Mouse (Mus musculus): Measurements from ENCODE around the gene Uqcr11. TPM values are rescaled to one million over a fixed set of nuclear protein-coding genes. Genes with fewer than 3 reads are reported as not detected.

The Uqcr11 gene
- polyA plus RNA-seq (2015; fragmentation: Nextera tagmentation; extraction: Ambion mirVana) = 859 and 899 TPM in 2 replicates

GRCm38 (mm10) chr10:80406684-80407501 is at the start of gene Uqcr11:
Gene Uqcr11, minus strand, starts transcription at chr10:80406830.
- Histone ChIP-seq H3K36me3 (ENCODE audit: control insufficient read depth, insufficient read depth, low read length) (peaks cover 27% of the 10 kb centered on the region), H3K4me3 (ENCODE audit: low read depth, low read length) (peak within 1 kb of the TSS; percentile 82), H3K27me3 (ENCODE audit: control insufficient read depth, insufficient read depth, low read length) (no peaks in the 10 kb centered on the region), H3K27ac (replicated peaks) (peak within 1 kb of the TSS; percentile 81), H3K4me1 (replicated peaks; ENCODE audit: control insufficient read depth, insufficient read depth) (no peaks in the 10 kb centered on the region), H3K9ac (ENCODE audit: low read length) (peak within 1 kb of the TSS; percentile 91), H3K9me3 (ENCODE audit: control insufficient read depth, low read length) (no peaks in the 10 kb centered on the region), H3K4me2 (replicated peaks; ENCODE audit: low read depth) (peak within 1 kb of the TSS; percentile 85)
- under 1% methylated on average over 27 of the region's 27 CpGs for WGBS
- ATAC-seq (ENCODE audit: low FRiP score, low TSS enrichment) (peak; percentile 73), DNase-seq (ENCODE audit: low spot score) (peak; percentile 91)
- no peak for TF ChIP-seq CTCF (IDR thresholded peaks at IDR 0.05; ENCODE audit: low read depth)

- 87% methylated on average over 5 of the region's 5 CpGs for WGBS
- H3K27ac ChIP-seq (replicated peaks) = no peak overlapping the region
- no peaks in the 10 kb centered on the region for H3K36me3 ChIP-seq (ENCODE audit: control insufficient read depth, insufficient read depth, low read length)
- no peak overlapping the region for H3K4me2 ChIP-seq (replicated peaks; ENCODE audit: low read depth)
- H3K9ac ChIP-seq (ENCODE audit: low read length) = no peak overlapping the region
- no peaks in the 10 kb centered on the region for H3K4me1 ChIP-seq (replicated peaks; ENCODE audit: control insufficient read depth, insufficient read depth)
- H3K27me3 ChIP-seq (ENCODE audit: control insufficient read depth, insufficient read depth, low read length) = no peaks in the 10 kb centered on the region
- no peak for TF ChIP-seq EP300 (optimal IDR thresholded peaks at IDR 0.05)
- TF ChIP-seq CTCF (IDR thresholded peaks at IDR 0.05; ENCODE audit: low read depth) = no peak
- no peak overlapping the region for H3K4me3 ChIP-seq (ENCODE audit: low read depth, low read length)
- H3K9me3 ChIP-seq (ENCODE audit: control insufficient read depth, low read length) = no peaks in the 10 kb centered on the region
- ATAC-seq (ENCODE audit: low FRiP score, low TSS enrichment) (no peak), DNase-seq (ENCODE audit: low spot score) (no peak)
These were observed 49.1 kb upstream of the Uqcr11 start for GRCm38 (mm10) chr10:80455697-80456096.

DNA sequence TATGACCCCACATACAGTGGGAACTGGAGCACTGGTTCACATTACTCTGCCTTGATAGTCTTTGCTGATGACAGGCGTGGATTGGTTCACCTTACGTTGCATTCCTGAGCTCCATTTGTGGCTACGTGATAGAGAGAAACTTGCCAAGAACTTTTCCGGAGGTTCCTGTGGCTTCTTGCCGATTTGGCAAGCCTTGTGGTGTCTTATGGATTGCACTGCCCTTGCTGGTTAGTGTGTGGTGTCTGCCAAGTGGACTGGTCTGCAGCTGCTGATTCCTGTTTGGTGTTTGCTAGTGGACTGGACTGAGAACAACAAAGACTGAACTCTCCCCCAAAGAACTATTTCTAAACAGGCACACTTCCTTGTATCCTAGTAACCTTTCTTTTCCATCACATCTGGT is 48.2 kb upstream of the Uqcr11 start:
- no peak overlapping the region for H3K9ac ChIP-seq (ENCODE audit: low read length)
- no peaks in the 10 kb centered on the region for H3K36me3 ChIP-seq (ENCODE audit: control insufficient read depth, insufficient read depth, low read length)
- TF ChIP-seq EP300 (optimal IDR thresholded peaks at IDR 0.05) = no peak
- no peak for TF ChIP-seq CTCF (IDR thresholded peaks at IDR 0.05; ENCODE audit: low read depth)
- H3K9me3 ChIP-seq (ENCODE audit: control insufficient read depth, low read length) = no peaks in the 10 kb centered on the region
- no peaks in the 10 kb centered on the region for H3K4me1 ChIP-seq (replicated peaks; ENCODE audit: control insufficient read depth, insufficient read depth)
- H3K4me3 ChIP-seq (ENCODE audit: low read depth, low read length) = no peak overlapping the region
- DNase-seq (ENCODE audit: low spot score) (no peak), ATAC-seq (ENCODE audit: low FRiP score, low TSS enrichment) (no peak)
- no peak overlapping the region for H3K27ac ChIP-seq (replicated peaks)
- no peak overlapping the region for H3K4me2 ChIP-seq (replicated peaks; ENCODE audit: low read depth)
- WGBS = 86% methylated on average over 5 of the region's 5 CpGs
- no peaks in the 10 kb centered on the region for H3K27me3 ChIP-seq (ENCODE audit: control insufficient read depth, insufficient read depth, low read length)

DNA sequence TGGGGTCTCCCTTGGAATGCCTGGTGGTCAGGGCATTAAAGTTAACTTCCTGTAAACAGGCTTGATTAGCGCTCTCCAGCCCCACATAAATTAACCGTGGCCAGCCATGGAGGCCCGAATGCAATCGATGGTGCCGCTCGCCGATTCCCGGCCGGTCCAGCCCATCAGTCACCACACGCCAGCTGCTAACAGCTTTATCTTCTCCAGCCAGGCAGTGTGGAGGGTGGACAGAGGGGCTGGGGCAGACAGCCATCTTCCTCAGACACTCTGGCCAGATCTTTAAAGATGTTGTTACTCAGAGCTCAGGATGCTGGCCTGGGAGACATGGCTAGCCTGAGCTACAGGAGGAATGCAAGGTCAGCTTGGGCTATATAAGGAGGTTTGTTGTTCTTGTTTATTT is 47.0 kb upstream of the Uqcr11 start:
- no peak overlapping the region for H3K4me3 ChIP-seq (ENCODE audit: low read depth, low read length)
- TF ChIP-seq EP300 (optimal IDR thresholded peaks at IDR 0.05) (no peak), CTCF (IDR thresholded peaks at IDR 0.05; ENCODE audit: low read depth) (no peak)
- no peaks in the 10 kb centered on the region for H3K27me3 ChIP-seq (ENCODE audit: control insufficient read depth, insufficient read depth, low read length)
- ATAC-seq (ENCODE audit: low FRiP score, low TSS enrichment) = no peak
- H3K4me1 ChIP-seq (replicated peaks; ENCODE audit: control insufficient read depth, insufficient read depth) = no peaks in the 10 kb centered on the region
- no peak overlapping the region for H3K27ac ChIP-seq (replicated peaks)
- 46% methylated on average over 10 of the region's 10 CpGs for WGBS
- H3K4me2 ChIP-seq (replicated peaks; ENCODE audit: low read depth) = no peak overlapping the region
- no peaks in the 10 kb centered on the region for H3K36me3 ChIP-seq (ENCODE audit: control insufficient read depth, insufficient read depth, low read length)
- DNase-seq (ENCODE audit: low spot score) = peak; percentile 11
- H3K9me3 ChIP-seq (ENCODE audit: control insufficient read depth, low read length) = no peaks in the 10 kb centered on the region
- no peak overlapping the region for H3K9ac ChIP-seq (ENCODE audit: low read length)

DNA sequence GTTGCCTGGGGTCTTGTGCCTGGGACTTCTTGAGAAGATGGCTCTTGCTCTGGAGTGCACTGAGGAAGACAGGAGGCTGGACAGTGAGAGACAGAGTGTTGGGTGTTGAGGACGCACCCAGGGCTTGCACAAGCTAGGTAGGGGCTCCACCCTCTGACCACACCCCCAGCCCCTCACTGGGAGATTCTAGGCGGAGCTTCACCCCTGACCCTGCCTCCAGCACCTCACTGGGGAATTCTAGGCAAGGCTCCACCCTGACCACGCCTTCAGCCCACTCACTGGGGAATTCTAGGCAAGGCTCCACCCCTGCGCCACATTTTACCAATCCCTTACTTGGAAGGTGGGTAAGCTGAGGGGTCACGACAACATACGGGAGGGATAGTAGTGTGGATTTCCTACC is 44.0 kb upstream of the Uqcr11 start:
- H3K4me2 ChIP-seq (replicated peaks; ENCODE audit: low read depth) = no peak overlapping the region
- H3K9ac ChIP-seq (ENCODE audit: low read length) = no peak overlapping the region
- DNase-seq (ENCODE audit: low spot score) (no peak), ATAC-seq (ENCODE audit: low FRiP score, low TSS enrichment) (no peak)
- H3K4me1 ChIP-seq (replicated peaks; ENCODE audit: control insufficient read depth, insufficient read depth) = no peaks in the 10 kb centered on the region
- H3K27me3 ChIP-seq (ENCODE audit: control insufficient read depth, insufficient read depth, low read length) = no peaks in the 10 kb centered on the region
- no peak for TF ChIP-seq CTCF (IDR thresholded peaks at IDR 0.05; ENCODE audit: low read depth)
- TF ChIP-seq EP300 (optimal IDR thresholded peaks at IDR 0.05) = no peak
- 10% methylated on average over 6 of the region's 6 CpGs for WGBS
- H3K9me3 ChIP-seq (ENCODE audit: control insufficient read depth, low read length) = no peaks in the 10 kb centered on the region
- H3K4me3 ChIP-seq (ENCODE audit: low read depth, low read length) = no peak overlapping the region
- no peaks in the 10 kb centered on the region for H3K36me3 ChIP-seq (ENCODE audit: control insufficient read depth, insufficient read depth, low read length)
- H3K27ac ChIP-seq (replicated peaks) = no peak overlapping the region

- no peaks in the 10 kb centered on the region for H3K4me1 ChIP-seq (replicated peaks; ENCODE audit: control insufficient read depth, insufficient read depth)
- peak; percentile 88 for DNase-seq (ENCODE audit: low spot score)
- no peak overlapping the region for H3K4me2 ChIP-seq (replicated peaks; ENCODE audit: low read depth)
- H3K36me3 ChIP-seq (ENCODE audit: control insufficient read depth, insufficient read depth, low read length) = no peaks in the 10 kb centered on the region
- ATAC-seq (ENCODE audit: low FRiP score, low TSS enrichment) = peak; percentile 91
- H3K9ac ChIP-seq (ENCODE audit: low read length) = no peak overlapping the region
- WGBS = 7% methylated on average over 26 of the region's 26 CpGs
- H3K4me3 ChIP-seq (ENCODE audit: low read depth, low read length) = no peak overlapping the region
- no peaks in the 10 kb centered on the region for H3K9me3 ChIP-seq (ENCODE audit: control insufficient read depth, low read length)
- no peak overlapping the region for H3K27ac ChIP-seq (replicated peaks)
- TF ChIP-seq CTCF (IDR thresholded peaks at IDR 0.05; ENCODE audit: low read depth) (peak; percentile 99), EP300 (optimal IDR thresholded peaks at IDR 0.05) (no peak)
- H3K27me3 ChIP-seq (ENCODE audit: control insufficient read depth, insufficient read depth, low read length) = no peaks in the 10 kb centered on the region
These were observed 39.4 kb upstream of the Uqcr11 start for GRCm38 (mm10) chr10:80445898-80446601.
